Mouse (Mus musculus): Measurements from ENCODE around the gene Rufy2. TPM values are rescaled to one million over a fixed set of nuclear protein-coding genes. Genes with fewer than 3 reads are reported as not detected.

The Rufy2 gene
- total RNA-seq, 2 experiments from 2014 or later = 84.3 to 91.7 TPM

DNA sequence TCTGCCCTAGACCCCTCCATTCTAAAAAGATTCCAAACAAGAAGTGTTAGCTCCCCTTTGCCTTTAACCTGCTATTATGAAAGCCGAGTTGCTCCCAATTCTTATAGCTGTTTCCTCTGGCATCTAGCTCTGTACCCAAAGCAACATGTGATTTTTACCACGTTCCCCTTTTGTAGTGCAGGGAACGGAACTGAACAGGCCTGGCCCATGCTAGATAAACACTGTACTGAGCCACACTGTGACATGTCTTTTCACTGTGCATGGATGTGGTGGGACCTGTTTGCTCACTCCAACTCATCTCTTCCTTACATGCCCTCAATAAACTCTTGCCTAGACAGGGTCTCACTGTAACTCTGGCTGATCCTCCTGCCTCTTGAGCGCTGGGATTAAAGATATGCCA is 30.2 kb downstream of the Rufy2 start:
- no peak for DNase-seq (ENCODE audit: extremely low spot score in 1 of 2, low spot score in 2 of 2)
- intact Hi-C loops (cut with DNase I) = no loop called here

DNA sequence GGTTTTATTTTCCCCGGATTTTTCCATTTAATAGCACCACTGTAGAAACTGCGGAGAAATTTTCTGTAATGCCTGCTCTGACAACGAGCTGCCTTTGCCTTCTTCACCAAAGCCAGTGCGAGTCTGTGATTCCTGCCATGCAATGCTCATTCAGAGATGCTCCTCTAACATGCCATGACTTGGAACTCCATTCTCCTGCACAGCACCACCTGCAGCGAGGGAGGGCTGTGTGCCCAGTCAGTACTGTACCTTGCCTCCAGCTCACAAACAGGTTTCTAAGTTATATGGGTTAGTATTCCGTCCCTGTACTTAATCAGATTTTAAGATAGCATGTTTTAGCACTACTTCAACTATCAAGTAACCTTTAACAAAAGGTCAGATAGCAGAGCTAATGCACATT is 31.5 kb downstream of the Rufy2 start:
- intact Hi-C loops (cut with DNase I) = no loop called here

DNA sequence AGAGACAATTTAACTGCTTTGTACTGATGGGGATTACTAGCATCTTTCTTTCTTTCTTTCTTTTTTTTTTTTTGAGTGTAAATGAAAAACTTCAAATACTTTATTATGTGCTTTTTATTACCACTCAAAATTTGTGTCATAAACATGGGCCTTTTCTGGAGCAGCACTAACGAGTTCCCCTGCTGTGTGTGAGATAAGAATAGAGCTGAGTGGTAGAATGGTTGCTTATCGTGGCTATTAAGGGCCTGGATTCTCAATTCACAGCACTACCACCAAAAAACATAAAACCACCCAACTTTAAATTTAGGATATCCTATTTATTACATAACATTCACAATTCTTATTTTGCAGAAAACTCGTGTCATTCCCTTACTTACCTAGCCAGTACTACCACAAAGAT is 33.5 kb downstream of the Rufy2 start:
- intact Hi-C loops (cut with DNase I) = no loop called here

More for the DNA sequence above, 31.5 kb downstream of the Rufy2 start:
- DNase-seq (ENCODE audit: extremely low spot score in 1 of 2, low spot score in 2 of 2) = no peak

DNA sequence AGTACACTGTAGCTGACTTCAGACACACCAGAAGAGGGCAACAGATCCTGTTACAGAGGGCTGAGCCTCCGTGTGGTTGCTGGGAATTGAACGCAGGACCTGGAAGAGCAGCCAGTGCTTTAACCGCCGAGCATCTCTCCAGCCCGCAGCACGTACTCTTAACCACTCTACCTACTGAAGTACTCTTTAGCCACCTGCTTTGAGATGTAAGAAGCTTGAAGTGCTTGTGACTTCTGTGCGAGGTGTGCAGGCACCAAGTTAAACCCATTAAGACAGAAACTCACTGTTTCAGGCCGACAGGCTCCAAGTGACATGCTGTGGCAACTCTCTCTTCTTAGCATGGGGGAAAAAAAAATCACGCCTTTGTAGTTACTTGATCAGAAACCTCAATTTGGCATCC is 34.1 kb downstream of the Rufy2 start:
- intact Hi-C loops (cut with DNase I) = no loop called here

More for the DNA sequence above, 33.5 kb downstream of the Rufy2 start:
- no peak for DNase-seq (ENCODE audit: extremely low spot score in 1 of 2, low spot score in 2 of 2)

DNA sequence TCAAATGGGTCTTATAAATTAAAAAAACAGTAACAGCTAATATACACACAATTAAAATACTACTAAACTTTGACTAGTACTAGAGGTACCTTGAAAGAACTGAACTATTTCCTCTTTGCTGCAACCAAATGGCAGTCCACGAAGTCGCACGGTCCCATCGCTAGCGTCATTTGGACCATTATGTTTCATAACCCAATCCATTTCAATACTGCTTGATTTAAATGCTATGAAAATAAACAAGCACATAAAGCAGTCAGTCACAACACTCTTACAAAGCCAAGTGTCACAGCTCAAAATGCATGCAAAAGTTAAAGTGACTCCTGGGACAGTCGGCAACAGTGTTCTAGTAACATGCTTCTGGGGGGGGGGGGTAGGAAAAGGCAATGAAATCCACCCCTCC is 39.3 kb downstream of the Rufy2 start:
- intact Hi-C loops (cut with DNase I) = no loop called here

More for the DNA sequence above, 34.1 kb downstream of the Rufy2 start:
- no peak for DNase-seq (ENCODE audit: extremely low spot score in 1 of 2, low spot score in 2 of 2)

DNA sequence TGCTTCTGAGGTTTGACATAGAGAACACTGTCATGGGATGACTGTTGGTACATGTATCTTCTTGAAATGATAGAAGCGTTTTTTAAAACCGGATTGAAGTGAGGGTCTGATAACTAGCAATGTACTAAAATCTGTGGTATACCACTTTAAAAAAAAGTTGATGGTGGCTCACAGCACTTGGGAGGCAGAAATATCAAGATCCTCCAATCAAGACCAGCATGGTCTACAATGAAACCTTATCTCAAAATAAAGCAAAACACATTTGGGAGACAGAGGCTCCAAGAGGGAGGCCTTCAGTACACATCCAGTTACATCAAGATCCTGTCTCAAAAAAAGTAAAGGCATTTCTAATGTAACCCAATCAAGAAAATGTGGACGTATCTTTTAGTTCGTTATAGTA is 41.7 kb downstream of the Rufy2 start:
- DNase-seq (ENCODE audit: extremely low spot score in 1 of 2, low spot score in 2 of 2) = no peak
- intact Hi-C loops (cut with DNase I) = loop anchor here (5.0 to 10.0 kb wide), 2 partner anchors 46 to 93 kb away; no protein-coding TSS in a partner anchor

More for the DNA sequence above, 39.3 kb downstream of the Rufy2 start:
- no peak for DNase-seq (ENCODE audit: extremely low spot score in 1 of 2, low spot score in 2 of 2)

DNA sequence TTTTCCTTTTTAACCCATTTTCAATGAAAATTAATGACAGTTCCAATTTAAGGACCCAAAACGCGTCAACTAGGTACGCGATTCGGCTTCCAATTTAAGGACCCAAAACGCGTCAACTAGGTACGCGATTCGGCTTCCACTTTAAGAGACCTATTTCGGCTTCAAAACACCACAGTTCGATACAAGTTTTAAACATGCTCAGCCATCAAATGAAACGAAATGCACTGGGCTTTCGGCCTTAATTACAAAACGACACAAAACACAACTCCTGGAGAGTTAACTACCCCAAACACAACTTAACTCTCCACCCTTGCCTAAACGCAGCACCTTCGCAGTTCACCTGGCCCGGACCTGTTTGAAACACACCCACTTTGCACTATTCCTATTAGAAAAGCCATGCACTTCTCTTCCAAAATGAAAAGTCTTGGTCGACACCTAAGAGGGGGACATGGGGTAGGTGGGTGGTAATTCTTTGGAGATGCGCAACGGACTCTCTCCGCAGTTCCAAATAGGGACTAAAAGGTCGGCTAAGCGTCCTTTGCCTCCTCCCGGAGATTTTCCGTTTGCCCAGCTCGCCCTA is 42.6 kb downstream of the Rufy2 start:
- no peak for DNase-seq (ENCODE audit: extremely low spot score in 1 of 2, low spot score in 2 of 2)

DNA sequence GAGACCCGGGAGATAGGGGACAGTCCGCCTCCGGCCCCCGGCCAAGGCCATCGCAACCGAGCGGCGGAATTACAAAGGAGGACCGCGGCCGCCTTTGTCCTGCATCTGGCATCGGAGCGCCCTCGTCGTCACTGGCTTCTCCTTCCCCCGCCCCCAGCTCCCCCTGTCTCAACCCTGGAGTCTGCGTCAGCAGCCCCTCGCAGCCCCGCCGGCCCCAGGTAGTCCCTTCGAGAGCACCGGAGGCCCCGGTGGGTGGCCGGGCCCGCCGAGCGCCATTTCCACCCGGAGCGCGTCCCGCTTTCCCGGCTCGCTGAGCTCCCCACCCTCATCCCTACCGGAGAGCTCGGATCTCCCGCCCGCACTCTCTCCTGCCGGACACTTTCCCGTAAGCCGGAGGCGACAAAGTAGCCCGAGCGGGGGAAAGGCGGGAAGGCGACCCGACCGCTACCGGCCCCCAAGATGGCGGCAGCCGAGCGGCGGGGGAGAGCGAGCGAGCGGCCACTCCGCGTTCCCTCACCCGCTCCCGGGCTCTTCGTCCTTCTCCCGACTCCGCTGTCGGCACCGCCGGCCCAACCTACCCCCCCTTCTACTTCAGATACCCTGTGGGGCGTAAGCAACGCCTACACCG is 43.2 kb downstream of the Rufy2 start:
- intact Hi-C loops (cut with DNase I) = loop anchor here (5.0 to 10.0 kb wide), 2 partner anchors 44 to 92 kb away; no protein-coding TSS in a partner anchor
- DNase-seq (ENCODE audit: extremely low spot score in 1 of 2, low spot score in 2 of 2) = peak; percentile 63 to 89

More for the DNA sequence above, 42.6 kb downstream of the Rufy2 start:
- intact Hi-C loops (cut with DNase I) = loop anchor here (5.0 to 10.0 kb wide), 2 partner anchors 45 to 92 kb away; no protein-coding TSS in a partner anchor

DNA sequence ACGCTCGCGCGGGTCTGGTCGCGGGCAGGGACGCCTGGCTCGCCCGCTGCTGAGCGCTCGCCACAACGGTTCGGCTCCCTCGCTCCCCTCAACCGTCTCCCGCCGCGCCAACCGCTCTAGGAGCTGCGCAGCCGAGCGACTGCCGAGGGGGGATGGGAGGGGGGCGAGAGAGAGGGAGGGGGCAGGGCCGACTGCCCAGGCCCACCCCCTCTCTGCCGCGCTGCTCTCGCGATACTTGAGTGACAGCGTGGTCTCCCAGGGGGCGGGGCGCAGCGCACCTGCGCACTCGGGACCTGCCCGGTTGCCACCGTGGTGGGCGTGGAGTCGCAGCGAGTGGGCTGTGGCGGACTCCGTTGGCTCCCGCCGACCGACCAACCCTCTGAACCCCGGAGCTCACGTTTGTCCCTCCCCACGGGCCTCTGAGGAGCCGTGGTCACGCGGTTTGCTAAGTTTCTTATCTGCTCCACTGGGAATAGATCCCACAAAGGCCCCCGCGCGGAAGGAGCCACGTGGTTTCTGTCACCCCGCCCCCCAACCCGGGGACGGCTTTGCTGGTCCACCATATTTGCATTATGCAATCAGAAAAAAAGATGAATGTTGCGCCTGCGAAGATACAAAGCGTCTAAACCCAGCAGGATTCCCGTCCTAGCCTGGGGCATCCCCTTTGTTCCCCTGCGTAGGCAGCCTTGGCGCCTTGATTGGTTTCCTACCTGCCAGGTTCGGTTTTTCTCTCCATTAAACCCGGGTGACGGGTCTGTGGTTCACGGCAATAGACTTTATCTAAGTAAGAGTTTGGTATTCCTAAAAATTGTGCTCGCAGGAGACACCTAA is 43.9 kb downstream of the Rufy2 start, which contains the start of the genes Hnrnph3 and Pbld2:
Gene Hnrnph3 (minus strand): TSS at position 469 of the 831 bp plus-strand sequence.
Gene Pbld2 (plus strand): TSS at position 567 of the 831 bp plus-strand sequence.
- intact Hi-C loops (cut with DNase I) = loop anchor here (1.0 to 10.0 kb wide), 3 partner anchors 43 to 91 kb away; partner anchors contain the start of gene Rufy2
- DNase-seq (ENCODE audit: extremely low spot score in 1 of 2, low spot score in 2 of 2) = peak; percentile 97 to 99

DNA sequence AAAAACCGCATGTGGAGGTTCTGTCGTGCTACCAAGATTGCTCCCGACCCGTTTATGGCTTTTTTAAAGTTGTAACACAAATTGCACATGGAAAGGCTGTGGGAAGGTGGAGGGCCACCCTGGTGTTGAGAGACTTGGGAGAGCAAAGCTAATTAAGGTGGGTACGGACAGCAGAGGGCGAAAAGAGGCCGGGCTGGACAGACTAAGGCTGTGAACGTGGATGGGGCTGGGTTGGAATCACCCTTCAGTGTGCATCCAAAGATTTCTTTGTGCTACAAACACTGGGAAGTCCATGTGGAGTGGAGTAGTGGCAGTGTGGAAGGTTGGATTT is 44.5 kb downstream of the Rufy2 start:
- intact Hi-C loops (cut with DNase I) = loop anchor here (1.0 to 10.0 kb wide), 3 partner anchors 43 to 90 kb away; partner anchors contain the start of gene Rufy2
- peak; percentile 60 to 76 for DNase-seq (ENCODE audit: extremely low spot score in 1 of 2, low spot score in 2 of 2)

DNA sequence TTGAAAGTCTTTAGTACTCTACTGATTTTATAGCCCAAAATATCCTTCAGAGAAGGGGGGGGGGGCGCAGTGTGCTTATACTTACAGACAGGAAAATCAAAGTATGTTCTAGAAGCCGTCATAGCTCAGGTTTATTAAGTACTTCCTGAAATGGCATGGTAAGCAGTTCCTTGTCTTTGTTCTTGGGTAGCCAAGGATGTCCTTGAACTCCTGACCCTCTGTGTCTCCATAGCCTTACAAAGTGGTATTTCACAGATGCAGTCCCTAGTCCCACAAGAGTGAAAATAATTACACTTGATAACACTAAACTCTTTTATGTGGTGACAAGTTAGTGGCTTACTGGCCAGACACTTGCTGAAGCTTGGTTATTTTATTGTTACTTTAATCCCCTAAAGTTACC is 45.0 kb downstream of the Rufy2 start:
- no peak for DNase-seq (ENCODE audit: extremely low spot score in 1 of 2, low spot score in 2 of 2)
- intact Hi-C loops (cut with DNase I) = loop anchor here (10.0 kb wide), 1 partner anchor 90 kb away; no protein-coding TSS in a partner anchor

DNA sequence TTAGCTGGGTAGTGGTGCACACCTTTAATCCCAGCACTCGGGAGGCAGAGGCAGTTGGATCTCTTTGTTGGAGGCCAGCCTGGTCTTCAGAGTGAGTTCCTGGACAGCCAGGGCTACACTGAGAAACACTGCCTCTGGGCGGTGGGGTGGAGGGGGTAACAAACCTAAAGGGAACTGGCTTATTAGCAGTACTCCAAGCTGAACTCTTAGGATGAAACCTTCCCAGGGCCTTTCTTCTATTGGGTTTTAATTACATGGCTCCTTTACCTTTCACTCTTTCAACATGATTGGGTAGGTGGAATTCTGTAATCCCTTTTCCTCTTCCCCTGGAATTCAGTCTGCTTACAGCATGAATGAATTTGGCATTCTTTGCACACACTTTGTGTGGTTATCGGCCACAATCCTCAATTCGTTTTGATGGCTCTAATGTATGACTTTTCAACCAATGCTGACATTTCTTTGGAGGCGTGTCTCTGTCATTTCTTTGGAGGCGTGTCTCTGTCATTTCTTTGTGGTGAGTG is 45.5 kb downstream of the Rufy2 start:
- no peak for DNase-seq (ENCODE audit: extremely low spot score in 1 of 2, low spot score in 2 of 2)
- intact Hi-C loops (cut with DNase I) = loop anchor here (10.0 kb wide), 1 partner anchor 89 kb away; no protein-coding TSS in a partner anchor

DNA sequence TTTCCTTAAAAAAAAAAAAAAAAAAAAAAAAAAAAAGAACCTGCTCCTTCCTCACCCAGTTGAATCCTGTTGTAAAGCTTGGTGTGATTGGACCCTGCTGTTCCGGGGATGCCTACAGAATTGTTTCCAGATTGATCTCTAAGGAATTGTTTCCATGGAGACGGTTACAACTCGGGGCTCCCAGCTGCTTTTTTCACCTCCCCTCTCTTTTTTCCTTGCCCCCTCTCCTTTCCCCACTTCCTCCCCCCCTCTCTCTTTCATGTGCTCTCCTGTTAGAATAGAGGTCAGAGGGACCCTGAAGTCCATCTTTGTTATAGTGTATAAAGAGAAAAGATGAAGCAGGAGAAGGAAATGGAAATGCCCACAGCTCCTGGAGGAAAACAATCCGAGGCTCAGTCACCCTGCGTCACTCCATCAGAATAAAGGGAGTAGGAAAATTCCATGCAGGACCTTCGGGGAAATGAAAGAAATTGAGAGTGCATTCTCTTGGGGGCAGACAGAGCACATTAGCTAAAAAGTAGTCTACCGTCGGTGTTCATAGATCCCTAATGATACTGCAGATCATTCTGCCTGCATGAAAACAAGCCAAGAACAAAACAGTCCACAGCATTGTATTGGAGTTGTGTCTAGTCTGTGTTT is 46.3 kb downstream of the Rufy2 start:
- peak in 1 of 2 experiments; percentile 56 for DNase-seq (ENCODE audit: extremely low spot score in 1 of 2, low spot score in 2 of 2)
- intact Hi-C loops (cut with DNase I) = loop anchor here (10.0 kb wide), 1 partner anchor 89 kb away; no protein-coding TSS in a partner anchor

DNA sequence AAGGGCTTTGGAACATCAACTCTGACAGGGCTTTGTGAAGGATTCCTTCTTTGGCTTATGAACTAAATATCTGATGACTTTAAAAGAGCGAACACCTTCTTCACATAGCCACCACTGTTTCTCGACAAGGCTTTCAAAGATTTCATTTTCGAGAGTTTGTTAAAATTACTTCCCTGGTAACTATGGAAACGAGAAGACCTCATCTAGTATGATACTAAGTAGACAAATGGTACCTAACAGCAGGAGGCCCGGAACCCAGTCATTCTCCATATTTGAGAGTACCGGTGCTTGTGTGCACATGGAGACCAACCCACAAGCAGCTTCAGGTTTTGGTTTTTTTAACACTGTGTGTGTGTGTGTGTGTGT is 46.8 kb downstream of the Rufy2 start:
- intact Hi-C loops (cut with DNase I) = loop anchor here (10.0 kb wide), 1 partner anchor 88 kb away; no protein-coding TSS in a partner anchor
- DNase-seq (ENCODE audit: extremely low spot score in 1 of 2, low spot score in 2 of 2) = no peak

DNA sequence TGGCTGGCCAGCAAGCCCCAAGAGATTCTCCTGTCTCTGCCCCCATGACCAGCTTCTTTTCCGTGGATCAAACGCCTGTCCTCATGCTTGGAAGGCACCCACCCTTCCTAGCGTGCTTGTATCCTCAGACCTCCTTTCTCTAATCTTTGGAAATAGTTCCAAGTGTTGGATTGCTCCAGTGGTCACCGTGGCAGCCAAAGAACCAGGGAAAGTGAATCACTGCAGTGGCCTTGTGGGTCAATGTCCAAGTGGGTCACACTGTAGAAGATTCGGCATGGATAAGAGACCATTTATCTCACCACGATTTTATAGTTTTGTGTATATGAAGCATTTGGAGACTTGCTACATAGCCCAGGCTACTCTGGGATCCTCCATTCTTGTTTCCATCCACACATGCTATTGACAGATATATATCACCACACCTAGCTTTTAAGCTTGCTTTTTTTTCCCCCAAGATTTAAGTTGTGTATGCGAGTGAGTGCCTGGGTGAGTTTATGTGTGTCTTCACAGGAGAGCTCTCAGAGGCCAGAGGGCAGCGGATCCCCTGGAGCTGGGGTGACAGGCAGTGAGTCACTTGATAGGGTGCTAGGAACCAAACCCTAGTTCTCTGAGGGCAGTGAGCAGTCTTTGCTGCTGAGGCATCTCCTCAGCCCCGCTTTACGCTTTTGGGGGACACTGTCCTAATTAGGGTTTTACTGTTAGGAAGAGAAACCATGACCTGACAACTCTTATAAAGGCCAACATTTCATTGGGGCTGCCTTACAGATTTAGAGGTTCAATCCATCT is 47.5 kb downstream of the Rufy2 start:
- intact Hi-C loops (cut with DNase I) = loop anchor here (10.0 kb wide), 1 partner anchor 87 kb away; no protein-coding TSS in a partner anchor
- no peak for DNase-seq (ENCODE audit: extremely low spot score in 1 of 2, low spot score in 2 of 2)

DNA sequence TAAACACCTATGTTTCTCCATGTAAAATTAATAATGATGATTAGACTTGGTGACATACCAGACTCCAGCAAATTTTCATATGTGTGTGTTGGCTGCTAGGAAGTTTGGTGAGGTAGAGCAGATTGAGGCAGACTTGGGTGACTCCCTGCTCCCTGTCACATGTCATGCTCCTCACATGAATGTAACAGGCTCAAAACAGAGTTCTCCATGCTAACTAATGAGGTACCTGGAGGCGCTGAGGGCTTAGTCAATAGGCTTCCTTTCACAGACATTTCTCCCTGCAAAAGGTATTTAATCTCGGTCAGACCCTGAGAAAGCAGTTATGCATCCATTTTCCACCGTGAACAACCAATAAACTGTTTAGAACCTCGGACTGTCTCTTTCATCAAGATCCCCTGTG is 48.4 kb downstream of the Rufy2 start:
- intact Hi-C loops (cut with DNase I) = loop anchor here (10.0 kb wide), 1 partner anchor 86 kb away; no protein-coding TSS in a partner anchor
- DNase-seq (ENCODE audit: extremely low spot score in 1 of 2, low spot score in 2 of 2) = no peak

DNA sequence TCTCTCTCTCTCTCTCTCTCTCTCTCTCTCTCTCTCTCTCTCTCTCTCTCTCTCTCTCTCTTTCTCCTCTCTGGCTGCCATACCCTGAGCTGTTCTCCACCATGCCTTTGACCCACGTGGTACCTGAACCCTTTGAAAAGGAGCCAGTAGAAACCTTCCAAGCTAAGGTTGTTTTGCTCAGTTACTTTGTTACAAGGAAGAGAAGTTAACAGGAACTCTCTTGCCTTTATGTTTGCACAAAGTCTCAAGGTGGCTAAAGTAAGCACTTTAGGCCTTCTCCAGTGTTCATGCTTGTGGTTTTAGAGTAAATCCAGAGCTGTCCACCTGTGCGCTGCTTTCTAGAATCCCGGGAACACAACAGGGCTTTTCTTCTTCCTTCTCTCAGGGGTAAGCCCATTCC is 52.2 kb downstream of the Rufy2 start:
- DNase-seq (ENCODE audit: extremely low spot score in 1 of 2, low spot score in 2 of 2) = no peak
- intact Hi-C loops (cut with DNase I) = loop anchor here (10.0 kb wide), 1 partner anchor 343 kb away; no protein-coding TSS in a partner anchor

Measured in left cerebral cortex, postnatal 10 days (tissue).